Mouse (Mus musculus) neural tube, embryonic 14.5 days (tissue): ENCODE measurements around the gene Zbtb46. TPM values are rescaled to one million over a fixed set of nuclear protein-coding genes. Genes with fewer than 3 reads are reported as not detected.
A peak's percentile ranks its signal among the peaks of the same experiment; 100 is the strongest.

Experiments
- ATAC-seq: fragments of 200-750 bp; cut with Nextera tagmentation; 2 replicates; pipeline ENCODE4 v1.8.0; 2017; ENCODE audit warnings: low read depth, mild to moderate bottlenecking, moderate TSS enrichment, moderate library complexity
- H3K27ac ChIP-seq: fragments of 300-500 bp; sonication (generic); 2 replicates; pipeline ENCODE4 v1.5.1; 2014; ENCODE audit warnings: low read depth, mild to moderate bottlenecking, control low read depth, low read length, moderate library complexity, mixed read lengths
- H3K27me3 ChIP-seq: fragments of 300-500 bp; sonication (generic); 2 replicates; pipeline ENCODE4 v1.6.1; 2014; ENCODE audit warnings: low read length; ENCODE audit not compliant: control insufficient read depth, insufficient read depth
- H3K36me3 ChIP-seq: fragments of 300-500 bp; sonication (generic); 2 replicates; pipeline ENCODE4 v1.6.1; 2014; ENCODE audit warnings: low read length, mixed read lengths; ENCODE audit not compliant: control insufficient read depth, insufficient read depth
- H3K4me1 ChIP-seq: fragments of 300-500 bp; sonication (generic); 2 replicates; pipeline ENCODE4 v1.6.1; 2014; ENCODE audit warnings: low read length; ENCODE audit not compliant: control insufficient read depth, insufficient read depth
- H3K4me2 ChIP-seq: fragments of 300-500 bp; sonication (generic); 2 replicates; pipeline ENCODE4 v1.6.1; 2014; ENCODE audit warnings: mild to moderate bottlenecking, low read depth, low read length, control low read depth
- H3K4me3 ChIP-seq: fragments of 300-500 bp; sonication (generic); 2 replicates; pipeline ENCODE4 v1.5.1; 2014; ENCODE audit warnings: low read depth, low read length, control low read depth, mixed read lengths
- H3K9ac ChIP-seq: fragments of 300-500 bp; sonication (generic); replicated peaks from 2 replicates; pipeline ENCODE4 v1.6.1; 2014; ENCODE audit warnings: low read depth, mild to moderate bottlenecking, control low read depth, low read length, mixed read lengths
- H3K9me3 ChIP-seq: fragments of 300-500 bp; sonication (generic); 2 replicates; pipeline ENCODE4 v1.6.1; 2016; ENCODE audit warnings: low read length; ENCODE audit not compliant: control insufficient read depth
- WGBS: fragments of 180-500 bp; shearing (Covaris S2); extraction: QIAGEN DNeasy Blood & Tissue Kit; methylation state at CpG from one replicate; pipeline ENCODE4 v1.1.7; 2014; 5-methylcytosine and 5-hydroxymethylcytosine counted together
- polyA plus RNA-seq: library from polyadenylated mRNA; unstranded; fragments of >200 nt; fragmentation: Nextera tagmentation; extraction: Ambion mirVana; gene quantifications from 2 replicates; pipeline ENCODE4 v1.2.1, GENCODE M21; 2014

Gene Zbtb46
- polyA plus RNA-seq, 1 experiment from 2014 or later, result 18.2 TPM

DNA sequence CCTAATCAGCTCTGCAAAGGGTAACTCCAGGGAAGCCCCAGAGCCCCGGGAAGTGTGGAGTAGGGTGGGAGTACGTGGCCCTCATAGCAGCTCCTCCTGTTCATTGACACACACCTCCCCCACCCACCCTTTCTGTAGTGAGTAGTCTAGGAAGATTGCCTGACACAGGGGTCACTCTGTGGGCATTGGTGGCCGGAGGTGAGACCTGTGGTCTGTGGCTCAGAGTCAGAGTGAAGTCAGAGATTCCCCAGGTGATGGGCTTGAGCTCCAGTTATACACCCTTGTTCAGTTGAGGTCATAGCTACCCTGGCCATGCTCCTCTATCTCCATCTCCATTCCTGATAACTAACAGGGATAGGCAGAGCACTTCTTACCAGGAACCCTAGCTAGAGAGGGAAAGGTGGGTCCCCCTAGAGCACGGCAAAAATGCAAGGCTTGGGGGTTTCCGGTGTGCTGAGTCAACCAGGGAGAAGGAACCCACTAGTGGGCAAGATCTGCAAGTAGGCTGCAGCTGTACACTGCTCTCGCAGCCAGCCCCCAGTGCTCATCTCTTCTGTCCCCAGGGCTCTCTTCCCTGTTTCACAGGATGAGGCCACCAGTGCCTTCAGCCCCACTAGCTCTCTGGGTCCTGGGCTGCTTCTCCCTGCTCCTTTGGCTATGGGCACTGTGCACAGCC, 77.5 kb downstream of the Zbtb46 start:
- WGBS, result 89% methylated on average over 6 of the region's 6 CpGs
- ATAC-seq, result no peak
- H3K4me1 ChIP-seq, result no peaks in the 10 kb centered on the region
- no peak overlapping the region for H3K4me3 ChIP-seq
- H3K36me3 ChIP-seq, result peaks cover 55% of the 10 kb centered on the region
- no peak overlapping the region for H3K27ac ChIP-seq
- no peak overlapping the region for H3K9ac ChIP-seq
- no peaks in the 10 kb centered on the region for H3K27me3 ChIP-seq
- no peaks in the 10 kb centered on the region for H3K9me3 ChIP-seq
- H3K4me2 ChIP-seq, result no peak overlapping the region

DNA sequence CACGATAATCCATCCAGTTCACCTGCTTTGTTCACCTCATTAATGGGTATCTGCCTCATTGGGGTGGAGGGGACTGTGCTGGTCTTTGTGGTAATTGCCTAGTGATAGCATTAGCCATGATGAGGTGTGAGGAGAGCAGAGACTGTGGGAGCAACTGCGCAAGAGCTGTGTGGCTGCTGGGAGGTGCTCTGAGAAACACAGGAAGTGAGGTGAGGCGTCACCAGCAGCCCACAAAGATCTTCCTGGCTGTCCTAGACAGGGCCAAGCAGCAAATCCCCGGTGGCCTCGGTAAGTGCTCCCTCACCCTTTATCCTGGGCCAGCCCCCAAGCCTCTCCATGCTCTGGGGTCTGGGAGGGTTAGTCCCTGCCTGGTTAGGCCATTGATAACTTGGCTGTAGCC, 78.1 kb downstream of the Zbtb46 start:
- Histone ChIP-seq H3K36me3 (peaks cover 51% of the 10 kb centered on the region), H3K9me3 (no peaks in the 10 kb centered on the region), H3K9ac (no peak overlapping the region), H3K4me1 (no peaks in the 10 kb centered on the region), H3K4me2 (no peak overlapping the region), H3K4me3 (no peak overlapping the region), H3K27me3 (no peaks in the 10 kb centered on the region), H3K27ac (no peak overlapping the region)
- WGBS, result 95% methylated on average over 5 of the region's 5 CpGs
- no peak for ATAC-seq

GRCm38 (mm10) chr2:181380251-181380650, 79.0 kb downstream of the Zbtb46 start:
- H3K4me1 ChIP-seq, result no peaks in the 10 kb centered on the region
- H3K4me3 ChIP-seq, result no peak overlapping the region
- H3K27ac ChIP-seq, result no peak overlapping the region
- WGBS, result 92% methylated on average over 5 of the region's 5 CpGs
- no peak for ATAC-seq
- peaks cover 44% of the 10 kb centered on the region for H3K36me3 ChIP-seq
- no peaks in the 10 kb centered on the region for H3K27me3 ChIP-seq
- H3K9me3 ChIP-seq, result no peaks in the 10 kb centered on the region
- H3K9ac ChIP-seq, result no peak overlapping the region
- no peak overlapping the region for H3K4me2 ChIP-seq

DNA sequence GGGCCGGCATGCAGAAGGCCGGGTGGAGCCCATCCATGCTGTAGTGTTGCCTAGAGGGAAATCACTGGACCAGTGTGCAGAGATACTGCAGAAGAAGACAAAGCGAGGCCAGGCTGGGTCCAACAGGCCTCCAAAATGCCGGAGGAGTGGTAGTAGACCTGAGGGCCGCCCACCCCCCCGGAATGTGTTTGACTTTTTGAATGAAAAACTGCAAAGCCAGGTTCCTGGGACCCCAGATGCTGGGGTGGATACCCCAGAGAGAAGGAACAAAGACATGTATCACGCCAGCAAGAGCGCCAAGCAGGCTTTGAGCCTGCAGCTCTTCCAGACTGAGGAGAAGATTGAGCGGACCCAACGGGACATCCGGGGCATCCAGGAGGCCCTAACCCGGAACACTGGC, 79.4 kb downstream of the Zbtb46 start, which contains the start of gene Lime1:
Lime1 (plus strand) TSS at position 301 of the 400 bp plus-strand sequence.
- Histone ChIP-seq H3K4me2 (no peak within 1 kb of the TSS), H3K27ac (no peak within 1 kb of the TSS), H3K36me3 (peaks cover 39% of the 10 kb centered on the region), H3K9me3 (no peaks in the 10 kb centered on the region), H3K4me3 (no peak within 1 kb of the TSS), H3K9ac (no peak within 1 kb of the TSS), H3K4me1 (no peaks in the 10 kb centered on the region), H3K27me3 (no peaks in the 10 kb centered on the region)
- WGBS, result 98% methylated on average over 12 of the region's 12 CpGs
- no peak for ATAC-seq

GRCm38 (mm10) chr2:181378701-181379100, 80.5 kb downstream of the Zbtb46 start:
- Histone ChIP-seq H3K9me3 (no peaks in the 10 kb centered on the region), H3K9ac (no peak overlapping the region), H3K4me1 (no peaks in the 10 kb centered on the region), H3K27ac (no peak overlapping the region), H3K36me3 (peaks cover 38% of the 10 kb centered on the region), H3K27me3 (no peaks in the 10 kb centered on the region), H3K4me3 (no peak overlapping the region), H3K4me2 (no peak overlapping the region)
- ATAC-seq, result no peak
- 94% methylated on average over 5 of the region's 5 CpGs for WGBS

DNA sequence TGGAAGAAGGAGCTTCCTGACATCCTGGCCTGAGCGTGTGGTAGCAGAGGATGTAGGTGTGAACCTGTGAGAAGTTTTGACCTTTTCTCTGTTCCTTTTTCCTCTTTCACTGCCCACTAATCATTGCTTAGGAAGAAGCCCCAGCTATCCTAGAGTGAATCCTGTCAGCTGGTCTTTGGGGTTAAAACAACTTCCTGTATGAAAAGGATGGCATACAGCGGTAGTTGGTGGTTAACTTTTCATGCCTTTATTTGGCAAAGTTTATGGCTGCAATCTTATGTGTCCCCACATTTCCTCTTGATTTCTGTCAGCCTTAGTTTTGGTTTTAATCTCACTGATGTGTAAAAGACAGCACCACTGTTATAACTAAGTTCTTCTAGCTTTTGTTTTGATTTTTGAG, 82.0 kb downstream of the Zbtb46 start:
- no peaks in the 10 kb centered on the region for H3K27me3 ChIP-seq
- no peak for ATAC-seq
- 89% methylated on average over 2 of the region's 2 CpGs for WGBS

DNA sequence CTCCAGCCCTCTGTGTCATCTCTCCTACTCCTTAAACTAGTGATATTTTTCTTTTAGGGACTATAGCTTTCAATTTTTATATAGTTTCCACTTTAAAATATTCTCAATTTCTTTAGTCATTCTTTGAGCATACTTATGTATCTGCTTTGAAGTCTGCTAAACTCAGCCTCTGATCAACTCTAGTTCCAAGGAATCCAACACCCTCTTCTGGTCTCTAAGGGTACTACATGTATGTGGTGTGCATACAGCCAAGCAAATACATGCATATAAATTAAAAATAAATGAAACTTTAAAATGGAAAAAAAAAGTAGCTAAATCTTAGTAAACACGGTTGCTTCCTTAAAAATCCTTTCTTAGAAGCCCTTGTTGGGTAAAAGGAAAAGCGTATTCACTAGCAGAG, 83.4 kb downstream of the Zbtb46 start:
- ATAC-seq, result no peak
- Histone ChIP-seq H3K9me3 (no peaks in the 10 kb centered on the region), H3K9ac (no peak overlapping the region), H3K36me3 (peaks cover 16% of the 10 kb centered on the region; the same call in 1 of the 2 replicates), H3K4me2 (no peak overlapping the region), H3K4me1 (no peaks in the 10 kb centered on the region), H3K27me3 (no peaks in the 10 kb centered on the region), H3K27ac (no peak overlapping the region), H3K4me3 (no peak overlapping the region)
- 97% methylated on average over 2 of the region's 2 CpGs for WGBS

More for the DNA sequence above, 82.0 kb downstream of the Zbtb46 start:
- Histone ChIP-seq H3K4me1 (no peaks in the 10 kb centered on the region), H3K36me3 (peaks cover 24% of the 10 kb centered on the region), H3K4me2 (no peak overlapping the region), H3K27ac (no peak overlapping the region), H3K9ac (no peak overlapping the region), H3K4me3 (no peak overlapping the region), H3K9me3 (no peaks in the 10 kb centered on the region)

- Histone ChIP-seq H3K4me2 (no peak overlapping the region), H3K9me3 (no peaks in the 10 kb centered on the region), H3K36me3 (0 out of 2 replicates have a peak, but pooled peaks cover 10% of the 10 kb centered on the region), H3K9ac (no peak overlapping the region), H3K27me3 (no peaks in the 10 kb centered on the region), H3K4me1 (peaks cover 24% of the 10 kb centered on the region), H3K4me3 (no peak overlapping the region), H3K27ac (no peak overlapping the region)
- WGBS, result 98% methylated on average over 5 of the region's 5 CpGs
- no peak for ATAC-seq
These were observed 89.2 kb downstream of the Zbtb46 start for GRCm38 (mm10) chr2:181370001-181370400.

- Histone ChIP-seq H3K4me3 (peak overlapping the region; percentile 94), H3K4me1 (peaks cover 30% of the 10 kb centered on the region), H3K9ac (peak overlapping the region; percentile 84), H3K9me3 (no peaks in the 10 kb centered on the region), H3K4me2 (peak overlapping the region; percentile 99), H3K27me3 (no peaks in the 10 kb centered on the region), H3K27ac (peak overlapping the region; percentile 88), H3K36me3 (peaks cover 30% of the 10 kb centered on the region)
- peak; percentile 75 for ATAC-seq
- WGBS, result under 1% methylated on average over 20 of the region's 20 CpGs
These were observed 93.6 kb downstream of the Zbtb46 start for GRCm38 (mm10) chr2:181365655-181366075.
